ENCODE assay signal across 19 mouse cellular contexts in the genomic region with DNA sequence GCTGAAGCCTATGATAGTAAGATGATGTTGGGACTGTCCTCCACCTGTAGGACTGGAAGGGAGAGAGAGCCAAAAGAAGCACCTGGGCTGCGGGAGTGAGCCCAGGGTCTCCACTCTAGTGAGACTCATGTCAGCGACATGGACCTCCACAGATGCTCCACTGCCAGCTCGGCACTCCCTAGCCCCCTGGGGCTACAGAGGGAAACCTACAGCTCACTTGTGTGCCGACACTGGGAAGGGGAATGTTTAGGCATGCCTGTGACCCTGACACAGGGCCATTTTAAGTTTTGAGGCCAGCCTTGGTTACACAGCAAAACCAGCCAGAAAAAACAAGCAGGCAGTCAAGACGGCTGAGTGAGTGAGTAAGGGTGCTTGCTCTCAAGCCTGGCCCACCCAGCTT. TPM values are rescaled to one million over a fixed set of nuclear protein-coding genes. Genes with fewer than 3 reads are reported as not detected.
A peak's percentile ranks its signal among the peaks of the same experiment; 100 is the strongest.
DNase-seq lines count a peak whose midpoint lies in the region; ATAC-seq and TF ChIP-seq lines count a peak whose summit lies in the region.
"Had no signal": no experiment of that assay in that cellular context is flagged by ENCODE, and none has a peak within 500 bp of the region (broad histone marks: within the 10 kb centered on the region; RNA-seq: fewer than 3 reads in every experiment).

No protein-coding gene starts in this region.

- no peak overlapping the region for H3K4me3 ChIP-seq in cerebellum, adult 2 months (replicated peaks; ENCODE audit: insufficient read depth, low read depth, low read length)
- no peak overlapping the region for H3K4me3 ChIP-seq in midbrain, embryonic 12.5 days
- H3K4me3 ChIP-seq in midbrain, embryonic 16.5 days (ENCODE audit: low read depth, low read length), result no peak overlapping the region

- H3K9ac ChIP-seq in midbrain, embryonic 12.5 days (replicated peaks), result 0 out of 2 replicates have a peak overlapping the region, but pooled peaks have one; percentile 1
- no peak overlapping the region for H3K9ac ChIP-seq in midbrain, embryonic 16.5 days (ENCODE audit: low read depth, low read length)

- TF ChIP-seq CTCF in cerebellum, adult 2 months (IDR thresholded peaks at IDR 0.05; ENCODE audit: borderline replicate concordance, insufficient read depth, low read depth, low read length), result no peak

- no peak overlapping the region for H3K27ac ChIP-seq in cerebellum, adult 2 months (ENCODE audit: insufficient read depth, low read length)
- H3K27ac ChIP-seq in midbrain, embryonic 12.5 days (replicated peaks), result no peak overlapping the region
- H3K27ac ChIP-seq in midbrain, embryonic 16.5 days (ENCODE audit: low read length), result no peak overlapping the region

- ATAC-seq in cerebellum, adult (ENCODE audit: insufficient number of reproducible peaks, low FRiP score, low TSS enrichment), result no peak
- ATAC-seq in midbrain, embryonic 12.5 days (ENCODE audit: low FRiP score, low read depth), result no peak
- no peak for ATAC-seq in midbrain, embryonic 16.5 days
- ATAC-seq: activated CD4-positive, CD25-positive, alpha-beta regulatory T cell, adult 4 months; CD4-positive, CD25-positive, alpha-beta regulatory T cell, adult 4 months; Patski had no signal

- H3K4me2 ChIP-seq in midbrain, embryonic 12.5 days (replicated peaks), result no peak overlapping the region
- no peak overlapping the region for H3K4me2 ChIP-seq in midbrain, embryonic 16.5 days (ENCODE audit: low read length)

- H3K4me1 ChIP-seq in cerebellum, adult 2 months (ENCODE audit: control insufficient read depth, insufficient read depth, low read length), result peaks cover 59% of the 10 kb centered on the region
- peaks cover 11% of the 10 kb centered on the region for H3K4me1 ChIP-seq in midbrain, embryonic 12.5 days
- H3K4me1 ChIP-seq in midbrain, embryonic 16.5 days (ENCODE audit: control insufficient read depth, insufficient read depth, low read length), result peaks cover 12% of the 10 kb centered on the region

- peak; percentile 50 for DNase-seq in cerebellum, adult 11-12 months
- DNase-seq in cerebellum, adult 2 months, result no peak
- DNase-seq in cerebellum, adult 9-10 months, result peak; percentile 49
- peak; percentile 83 for DNase-seq in heart, adult 11 months
- no peak for DNase-seq in heart, adult 9 months (ENCODE audit: low spot score in 2 of 2)
- DNase-seq: adrenal gland, adult 8-10 months; cerebellum, adult 11 months; cerebellum, adult 8-10 months had no signal

- TF ChIP-seq POLR2A in cerebellum, adult 2 months (IDR thresholded peaks at IDR 0.05; ENCODE audit: borderline replicate concordance, insufficient read depth, low read length), result no peak

- H3K9me3 ChIP-seq in midbrain, embryonic 12.5 days, result no peaks in the 10 kb centered on the region
- H3K9me3 ChIP-seq in midbrain, embryonic 16.5 days (replicated peaks; ENCODE audit: control insufficient read depth, low read length, poor library complexity, severe bottlenecking), result no peaks in the 10 kb centered on the region
- H3K9me3 ChIP-seq: G1E had no signal

- H3K27me3 ChIP-seq in cerebellum, adult 2 months (ENCODE audit: control insufficient read depth, insufficient read depth, low read length), result no peaks in the 10 kb centered on the region
- no peaks in the 10 kb centered on the region for H3K27me3 ChIP-seq in midbrain, embryonic 12.5 days
- no peaks in the 10 kb centered on the region for H3K27me3 ChIP-seq in midbrain, embryonic 16.5 days (ENCODE audit: control insufficient read depth, insufficient read depth, low read depth, low read length)
- H3K27me3 ChIP-seq: CH12.LX, Patski had no signal

- peaks cover 61% of the 10 kb centered on the region for H3K36me3 ChIP-seq in midbrain, embryonic 12.5 days
- peaks cover 31% of the 10 kb centered on the region for H3K36me3 ChIP-seq in midbrain, embryonic 16.5 days (ENCODE audit: control insufficient read depth, insufficient read depth, low read length)

- WGBS in cerebellum, adult 2 months, result 63% methylated on average over 5 of the region's 5 CpGs
- WGBS in midbrain, embryonic 12.5 days, result 82% methylated on average over 5 of the region's 5 CpGs
- 88% methylated on average over 5 of the region's 5 CpGs for WGBS in midbrain, embryonic 16.5 days

RNA-seq across cellular contexts. Expression of gene Gm49318, which starts 3.9 kb away (rescaled TPM):
- polyA plus RNA-seq in cerebellum, adult 2 months (2012; rRNA removed), result not detected in 2 replicates
- polyA plus RNA-seq in midbrain, embryonic 12.5 days (2016; fragmentation: Nextera tagmentation; extraction: Ambion mirVana), result not detected in 2 replicates
- polyA plus RNA-seq in midbrain, embryonic 16.5 days (2015; fragmentation: Nextera tagmentation; extraction: Ambion mirVana), result not detected in 2 replicates
- polyA plus RNA-seq: activated CD4-positive, CD25-positive, alpha-beta regulatory T cell, adult 4 months; adrenal gland, adult 2 months; brain, embryonic 14.5 days; C2C12; CD4-positive, CD25-positive, alpha-beta regulatory T cell, adult 4 months; G1E; Patski had no signal

RNA-seq across cellular contexts. Expression of gene Zfp653, which starts 4.0 kb away (rescaled TPM):
- polyA plus RNA-seq in cerebellum, adult 2 months (2012; rRNA removed), result 45.4 and 48.3 TPM in 2 replicates
- polyA plus RNA-seq in midbrain, embryonic 12.5 days (2016; fragmentation: Nextera tagmentation; extraction: Ambion mirVana), result 19.0 and 21.2 TPM in 2 replicates
- polyA plus RNA-seq in midbrain, embryonic 16.5 days (2015; fragmentation: Nextera tagmentation; extraction: Ambion mirVana), result 18.1 and 18.8 TPM in 2 replicates

RNA-seq across cellular contexts. Expression of gene Elavl3, which starts 15.4 kb away (rescaled TPM):
- polyA plus RNA-seq in cerebellum, adult 2 months (2012; rRNA removed), result 165 and 169 TPM in 2 replicates
- 60.4 and 61.9 TPM in 2 replicates for polyA plus RNA-seq in midbrain, embryonic 12.5 days (2016; fragmentation: Nextera tagmentation; extraction: Ambion mirVana)
- 91.6 and 93.8 TPM in 2 replicates for polyA plus RNA-seq in midbrain, embryonic 16.5 days (2015; fragmentation: Nextera tagmentation; extraction: Ambion mirVana)
- polyA plus RNA-seq: activated CD4-positive, CD25-positive, alpha-beta regulatory T cell, adult 4 months had no signal

RNA-seq across cellular contexts. Expression of gene Ecsit, which starts 18.0 kb away (rescaled TPM):
- polyA plus RNA-seq in cerebellum, adult 2 months (2012; rRNA removed), result 85.2 and 90.2 TPM in 2 replicates
- polyA plus RNA-seq in midbrain, embryonic 12.5 days (2016; fragmentation: Nextera tagmentation; extraction: Ambion mirVana), result 35.6 and 40.7 TPM in 2 replicates
- 54.8 and 57.4 TPM in 2 replicates for polyA plus RNA-seq in midbrain, embryonic 16.5 days (2015; fragmentation: Nextera tagmentation; extraction: Ambion mirVana)

RNA-seq across cellular contexts. Expression of gene Cnn1, which starts 31.8 kb away (rescaled TPM):
- polyA plus RNA-seq in cerebellum, adult 2 months (2012; rRNA removed), result 1.6 and 1.8 TPM in 2 replicates
- polyA plus RNA-seq in midbrain, embryonic 12.5 days (2016; fragmentation: Nextera tagmentation; extraction: Ambion mirVana), result 6.7 TPM in 2 replicates
- 0.67 and 0.88 TPM in 2 replicates for polyA plus RNA-seq in midbrain, embryonic 16.5 days (2015; fragmentation: Nextera tagmentation; extraction: Ambion mirVana)
- polyA plus RNA-seq: activated CD4-positive, CD25-positive, alpha-beta regulatory T cell, adult 4 months; G1E had no signal

Comparison
In these comparisons a context has a peak if more than half of its experiments do, and no peak if none do; other contexts are left out.
1. DNase-seq: peak in cerebellum, adult 11-12 months (single experiment), cerebellum, adult 9-10 months (single experiment) and heart, adult 11 months (single experiment); none in cerebellum, adult 2 months (0 of 2) and heart, adult 9 months (0 of 2).